Mouse (Mus musculus): Measurements from ENCODE around the gene Rcn3. TPM values are rescaled to one million over a fixed set of nuclear protein-coding genes. Genes with fewer than 3 reads are reported as not detected.
A peak's percentile ranks its signal among the peaks of the same experiment; 100 is the strongest.

The Rcn3 gene
- polyA plus RNA-seq, 1 experiment = 601 TPM

DNA sequence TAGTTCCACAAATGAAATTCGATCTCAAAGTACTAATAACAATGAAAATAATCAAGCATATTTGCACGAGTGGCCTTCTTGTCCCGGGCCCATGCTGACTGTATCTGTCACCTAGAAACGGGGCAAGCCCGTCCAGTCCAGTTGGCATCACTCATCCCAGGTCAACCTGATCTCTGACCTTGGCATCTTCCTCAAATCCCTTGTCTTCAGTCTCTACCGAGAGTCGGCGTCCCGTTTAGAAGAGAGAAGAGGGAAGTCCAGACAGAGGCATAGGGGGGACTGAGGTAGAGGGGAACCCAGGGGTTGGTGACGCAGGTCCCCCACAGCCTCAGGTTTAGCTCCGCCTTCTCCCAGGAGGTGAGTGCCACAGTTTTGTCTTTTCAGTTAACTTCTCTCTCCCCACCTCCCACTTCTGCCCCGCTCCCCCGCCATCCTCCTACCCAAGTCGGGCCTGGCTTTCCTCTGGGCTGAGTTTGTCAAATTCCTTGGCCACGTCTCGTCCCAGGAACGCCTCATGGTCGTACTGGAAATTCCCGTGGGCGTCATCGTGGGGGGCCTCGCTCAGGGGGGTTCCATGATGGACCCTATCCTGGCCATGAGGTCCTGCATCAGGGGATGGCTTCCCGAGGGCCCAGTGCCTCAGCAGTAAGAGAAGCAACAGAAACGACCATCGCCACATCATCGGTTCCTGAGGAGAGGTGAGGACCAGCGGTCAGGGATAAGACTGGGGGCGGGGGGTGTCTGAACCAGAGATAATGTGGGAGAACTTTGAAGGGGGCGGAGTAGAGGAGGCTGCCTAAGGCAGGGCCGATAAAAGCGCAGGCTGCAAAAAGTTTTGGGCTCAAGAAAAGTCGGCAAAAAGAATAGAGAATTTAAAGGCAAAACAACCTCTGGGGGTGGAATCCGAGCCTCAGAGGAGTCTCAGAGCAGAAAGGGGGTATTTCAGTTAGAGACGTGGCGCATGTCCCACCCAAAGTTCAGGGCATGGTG lies 725 bp downstream of the Rcn3 start:
- H3K27ac ChIP-seq (ENCODE audit: insufficient read depth, low read length) = peak overlapping the region; percentile 85
- H3K4me1 ChIP-seq (ENCODE audit: control insufficient read depth, insufficient read depth, low read length) = peaks cover 5% of the 10 kb centered on the region; the same call in 1 of the 2 replicates
- TF ChIP-seq POLR2A (IDR thresholded peaks at IDR 0.05; ENCODE audit: low read depth, low read length) (peak; percentile 36), CTCF (IDR thresholded peaks at IDR 0.05; ENCODE audit: borderline replicate concordance, insufficient read depth, low read length) (no peak)

DNA sequence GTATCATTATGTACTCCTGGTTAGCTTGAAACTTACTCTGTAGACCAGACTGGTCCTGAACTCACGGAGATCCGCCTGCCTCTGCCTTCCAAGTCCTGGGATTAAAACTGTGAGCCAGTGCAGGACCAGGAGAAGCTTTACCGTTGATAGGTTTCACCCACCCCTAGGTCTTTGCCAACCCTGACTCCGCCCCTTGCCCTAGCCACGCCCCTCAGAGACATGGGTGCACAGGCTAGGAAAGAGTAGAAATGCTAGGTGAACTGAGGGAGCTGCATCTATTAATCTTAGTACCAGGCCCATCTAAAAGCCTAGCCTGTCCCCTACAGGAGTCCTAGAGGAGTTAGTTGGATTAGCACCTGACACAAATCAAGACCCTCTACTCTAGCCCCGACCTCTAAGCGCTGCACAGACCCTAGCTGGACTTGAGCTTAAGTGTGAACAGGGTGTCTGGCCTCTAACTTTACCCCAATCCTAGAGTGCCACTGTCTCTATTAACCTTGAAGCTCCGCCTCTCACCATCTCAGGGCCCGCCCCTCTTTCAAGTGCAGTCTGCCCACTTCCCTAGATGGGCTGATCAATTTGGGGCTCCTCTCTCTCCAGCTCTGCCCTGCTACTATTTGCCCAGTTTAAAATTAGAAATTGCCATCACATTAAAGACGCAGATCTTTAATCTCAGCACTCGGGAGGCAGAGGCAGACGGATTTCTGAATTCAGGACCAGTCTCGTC lies 1.6 kb downstream of the Rcn3 start:
- TF ChIP-seq CTCF (IDR thresholded peaks at IDR 0.05; ENCODE audit: borderline replicate concordance, insufficient read depth, low read length) = no peak
- TF ChIP-seq POLR2A (IDR thresholded peaks at IDR 0.05; ENCODE audit: low read depth, low read length) = peak; percentile 27; the same call in 1 of the 2 replicates
- Histone ChIP-seq H3K4me1 (ENCODE audit: control insufficient read depth, insufficient read depth, low read length) (peaks cover 5% of the 10 kb centered on the region; the same call in 1 of the 2 replicates), H3K4me3 (ENCODE audit: insufficient read depth, low read length) (peak overlapping the region; percentile 60), H3K27ac (ENCODE audit: insufficient read depth, low read length) (peak overlapping the region; percentile 85)

More for the DNA sequence above, 725 bp downstream of the Rcn3 start:
- peak overlapping the region; percentile 60 for H3K4me3 ChIP-seq (ENCODE audit: insufficient read depth, low read length)

DNA sequence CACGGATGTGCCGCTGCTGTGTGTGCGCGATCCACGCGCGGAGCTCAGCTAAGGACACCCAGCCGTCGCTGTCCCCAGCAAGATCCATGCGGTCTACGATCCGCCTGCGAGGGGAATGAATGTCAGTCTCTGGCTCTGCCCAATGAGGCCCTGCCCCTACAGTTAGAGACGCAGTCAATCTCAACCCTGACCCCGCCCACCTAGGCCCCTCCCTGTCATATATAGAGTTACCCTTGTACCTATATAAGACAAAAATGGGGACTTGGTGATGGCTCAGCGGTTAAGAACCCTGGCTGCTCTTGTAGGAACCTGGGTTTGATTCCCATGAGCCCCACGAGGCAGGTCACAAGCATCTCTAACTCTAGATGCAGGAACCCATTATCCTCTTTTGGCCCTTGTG lies 3.4 kb downstream of the Rcn3 start:
- no peak for TF ChIP-seq POLR2A (IDR thresholded peaks at IDR 0.05; ENCODE audit: low read depth, low read length)
- TF ChIP-seq CTCF (IDR thresholded peaks at IDR 0.05; ENCODE audit: borderline replicate concordance, insufficient read depth, low read length) = no peak

DNA sequence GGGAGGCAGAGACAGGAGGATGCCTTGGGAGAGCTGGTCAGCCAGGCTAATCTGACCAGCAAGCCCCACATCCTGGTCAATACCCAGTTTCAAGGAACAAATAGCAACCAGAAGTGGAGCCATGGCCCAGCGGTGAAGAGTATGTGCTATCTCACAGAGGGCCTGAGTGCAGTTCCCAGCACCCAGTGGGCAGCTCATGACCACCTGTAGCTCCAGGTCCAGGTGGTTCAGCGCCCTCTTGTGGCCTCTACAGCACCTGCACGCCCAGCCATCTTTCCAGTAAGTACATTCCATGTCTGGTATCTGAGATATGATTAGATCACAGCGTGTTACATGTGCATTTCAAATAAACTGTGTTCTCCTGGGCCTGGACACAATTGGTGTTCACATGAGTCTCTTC lies 5.9 kb downstream of the Rcn3 start:
- TF ChIP-seq POLR2A (IDR thresholded peaks at IDR 0.05; ENCODE audit: low read depth, low read length) = no peak
- TF ChIP-seq CTCF (IDR thresholded peaks at IDR 0.05; ENCODE audit: borderline replicate concordance, insufficient read depth, low read length) = peak; percentile 39; the same call in 1 of the 2 replicates
- Histone ChIP-seq H3K4me3 (ENCODE audit: insufficient read depth, low read length) (no peak overlapping the region), H3K4me1 (ENCODE audit: control insufficient read depth, insufficient read depth, low read length) (0 out of 2 replicates have a peak, but pooled peaks cover 4% of the 10 kb centered on the region), H3K27ac (ENCODE audit: insufficient read depth, low read length) (no peak overlapping the region)

More for the DNA sequence above, 3.4 kb downstream of the Rcn3 start:
- Histone ChIP-seq H3K4me3 (ENCODE audit: insufficient read depth, low read length) (no peak overlapping the region), H3K4me1 (ENCODE audit: control insufficient read depth, insufficient read depth, low read length) (peaks cover 5% of the 10 kb centered on the region; the same call in 1 of the 2 replicates), H3K27ac (ENCODE audit: insufficient read depth, low read length) (no peak overlapping the region)

GRCm38 (mm10) chr7:45083300-45083890 lies 8.6 kb downstream of the Rcn3 start:
- H3K4me3 ChIP-seq (ENCODE audit: insufficient read depth, low read length) = no peak overlapping the region
- TF ChIP-seq CTCF (IDR thresholded peaks at IDR 0.05; ENCODE audit: borderline replicate concordance, insufficient read depth, low read length) (no peak), POLR2A (IDR thresholded peaks at IDR 0.05; ENCODE audit: low read depth, low read length) (no peak)
- 0 out of 2 replicates have a peak, but pooled peaks cover 4% of the 10 kb centered on the region for H3K4me1 ChIP-seq (ENCODE audit: control insufficient read depth, insufficient read depth, low read length)
- H3K27ac ChIP-seq (ENCODE audit: insufficient read depth, low read length) = no peak overlapping the region

DNA sequence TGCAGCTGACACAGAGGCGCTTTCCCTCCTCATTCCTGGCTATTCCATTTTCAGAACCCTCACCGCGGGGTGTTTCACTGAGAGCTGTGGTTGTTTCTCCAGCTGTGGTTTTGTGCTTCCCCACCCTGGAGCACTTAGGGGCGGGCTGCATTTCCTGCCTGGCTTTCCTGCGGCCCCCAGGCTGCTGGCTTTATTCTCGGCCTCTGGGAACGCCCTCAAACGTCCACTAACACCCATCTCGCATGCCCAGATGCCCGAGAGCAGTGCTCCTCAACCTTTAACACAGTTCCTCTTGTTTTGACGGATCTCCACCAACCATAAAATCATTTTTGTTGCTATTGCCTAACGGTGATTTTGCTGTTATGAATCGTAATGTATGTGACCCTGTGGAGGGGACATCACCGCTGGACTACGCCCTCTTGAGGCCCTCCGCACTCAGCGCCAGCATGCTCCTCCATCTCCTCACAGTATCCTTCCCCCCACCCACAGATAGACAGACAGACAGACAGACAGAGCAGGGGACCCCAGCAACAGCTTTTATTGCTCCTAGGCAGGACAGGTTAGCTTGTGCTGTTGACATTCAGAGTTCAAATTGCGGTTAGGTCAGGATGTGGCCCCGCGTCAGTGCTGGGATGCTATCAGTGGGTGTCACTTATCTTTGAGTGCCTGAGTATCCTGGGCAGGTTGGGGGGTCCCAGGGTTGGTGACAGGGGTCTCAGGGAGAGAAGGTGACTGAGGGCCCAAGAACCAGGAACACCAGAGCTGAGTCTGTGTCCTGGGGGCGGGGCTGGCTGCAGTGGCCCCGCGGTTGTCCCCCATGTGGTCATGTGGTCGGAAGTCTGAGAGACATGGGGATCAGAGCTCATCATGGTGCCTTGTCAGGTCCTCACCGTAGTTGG lies 9.4 kb downstream of the Rcn3 start:
- Histone ChIP-seq H3K27ac (ENCODE audit: insufficient read depth, low read length) (0 out of 2 replicates have a peak overlapping the region, but pooled peaks have one; percentile 22), H3K4me3 (ENCODE audit: insufficient read depth, low read length) (no peak overlapping the region), H3K4me1 (ENCODE audit: control insufficient read depth, insufficient read depth, low read length) (0 out of 2 replicates have a peak, but pooled peaks cover 4% of the 10 kb centered on the region)
- TF ChIP-seq CTCF (IDR thresholded peaks at IDR 0.05; ENCODE audit: borderline replicate concordance, insufficient read depth, low read length) = peak; percentile 35; the same call in 1 of the 2 replicates
- no peak for TF ChIP-seq POLR2A (IDR thresholded peaks at IDR 0.05; ENCODE audit: low read depth, low read length)

DNA sequence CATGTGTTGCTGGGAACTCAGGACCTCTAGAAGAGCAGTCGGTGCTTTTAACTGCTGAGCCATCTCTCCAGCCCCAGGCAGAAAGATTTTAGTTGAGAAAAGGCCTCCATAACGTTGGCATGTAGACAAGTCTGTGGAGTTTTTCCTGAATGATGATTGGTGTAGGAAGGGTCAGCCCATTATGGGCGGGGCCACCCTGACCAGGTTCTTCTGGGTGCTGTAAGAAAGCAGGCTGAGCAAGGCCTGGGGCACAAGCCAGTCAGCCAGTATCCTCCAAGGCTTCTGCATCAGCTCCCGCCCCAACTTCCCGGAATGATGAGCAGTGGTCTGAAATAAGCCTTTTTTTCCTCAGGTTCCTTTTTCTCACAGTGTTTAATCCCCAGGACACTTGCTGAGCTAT lies 11.0 kb downstream of the Rcn3 start:
- no peak overlapping the region for H3K4me3 ChIP-seq (ENCODE audit: insufficient read depth, low read length)
- H3K27ac ChIP-seq (ENCODE audit: insufficient read depth, low read length) = no peak overlapping the region
- 0 out of 2 replicates have a peak, but pooled peaks cover 4% of the 10 kb centered on the region for H3K4me1 ChIP-seq (ENCODE audit: control insufficient read depth, insufficient read depth, low read length)
- TF ChIP-seq POLR2A (IDR thresholded peaks at IDR 0.05; ENCODE audit: low read depth, low read length) (no peak; the same call in 1 of the 2 replicates), CTCF (IDR thresholded peaks at IDR 0.05; ENCODE audit: borderline replicate concordance, insufficient read depth, low read length) (no peak)

DNA sequence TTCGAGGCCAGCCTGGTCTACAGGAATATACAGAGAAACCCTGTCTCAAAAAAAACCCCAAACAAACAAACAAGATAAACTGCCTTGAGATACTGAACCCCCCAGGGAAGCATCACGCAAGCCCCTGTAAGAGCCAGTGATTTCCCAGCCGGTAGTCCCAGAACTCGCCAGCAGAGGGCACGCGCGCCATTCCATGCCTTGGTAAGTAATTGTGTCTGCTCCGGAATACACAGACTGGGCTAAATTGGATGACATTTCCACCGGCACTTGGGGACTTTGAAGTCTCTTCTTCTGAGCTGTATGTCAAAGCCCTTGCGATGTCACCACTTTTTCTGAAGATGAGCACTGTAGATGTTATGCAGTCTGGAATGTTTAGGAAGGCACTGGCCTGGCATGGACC lies 12.2 kb downstream of the Rcn3 start:
- Histone ChIP-seq H3K4me1 (ENCODE audit: control insufficient read depth, insufficient read depth, low read length) (peaks cover 13% of the 10 kb centered on the region; the same call in 1 of the 2 replicates), H3K27ac (ENCODE audit: insufficient read depth, low read length) (no peak overlapping the region), H3K4me3 (ENCODE audit: insufficient read depth, low read length) (no peak overlapping the region)
- TF ChIP-seq POLR2A (IDR thresholded peaks at IDR 0.05; ENCODE audit: low read depth, low read length) = no peak
- TF ChIP-seq CTCF (IDR thresholded peaks at IDR 0.05; ENCODE audit: borderline replicate concordance, insufficient read depth, low read length) = peak; percentile 83

Measured in embryonic fibroblast, embryonic 13.5 days (primary cell).